Mouse (Mus musculus): ENCODE results near the gene Lpar3. TPM values are rescaled to one million over a fixed set of nuclear protein-coding genes. Genes with fewer than 3 reads are reported as not detected.
A peak's percentile ranks its signal among the peaks of the same experiment; 100 is the strongest.

Gene Lpar3
- total RNA-seq (2014; fragmentation: Nextera tagmentation) (not detected in 2 replicates), total RNA-seq (2017) (0.11 TPM in 1 of 2 replicates, not detected in the other), polyA plus RNA-seq (2012) (not detected in 2 replicates)

- Histone ChIP-seq H3K27me3 (ENCODE audit: insufficient read depth, low read length) (no peaks in the 10 kb centered on the region), H3K4me3 (ENCODE audit: low read depth, low read length) (no peak within 1 kb of the TSS; the same call in 1 of the 2 replicates), H3K9me3 (replicated peaks) (no peaks in the 10 kb centered on the region; the same call in 1 of the 2 replicates), H3K36me3 (replicated peaks) (no peaks in the 10 kb centered on the region), H3K4me1 (ENCODE audit: insufficient read depth, low read depth, low read length) (no peaks in the 10 kb centered on the region)
- ATAC-seq (ENCODE audit: extremely low read depth, insufficient number of reproducible peaks, low FRiP score, poor library complexity, severe bottlenecking) = no peak
- no peak for DNase-seq (ENCODE audit: low spot score)
- no peak for TF ChIP-seq POLR2AphosphoS5 (IDR thresholded peaks at IDR 0.05; ENCODE audit: insufficient replicate concordance, low read depth, low read length)
- no peak for TF ChIP-seq GATA2 (IDR thresholded peaks at IDR 0.05; ENCODE audit: borderline replicate concordance, low read depth, low read length)
- no peak for TF ChIP-seq CTCF (IDR thresholded peaks at IDR 0.05; ENCODE audit: low read depth, low read length)
- no peak for TF ChIP-seq GATA1 (IDR thresholded peaks at IDR 0.05; ENCODE audit: borderline replicate concordance, low read length)
- TF ChIP-seq TAL1 (conservative IDR thresholded peaks at IDR 0.05; ENCODE audit: low read depth, low read length) = no peak
These were observed at the start of gene Lpar3 for GRCm38 (mm10) chr3:146220776-146221486. Gene Lpar3, plus strand, starts transcription at chr3:146220963.

GRCm38 (mm10) chr3:146173030-146173429 lies 47.7 kb upstream of the Lpar3 start:
- H3K9me3 ChIP-seq (replicated peaks) = no peaks in the 10 kb centered on the region
- H3K4me3 ChIP-seq (ENCODE audit: low read depth, low read length) = no peak overlapping the region
- H3K27me3 ChIP-seq (ENCODE audit: insufficient read depth, low read length) = no peaks in the 10 kb centered on the region
- DNase-seq (ENCODE audit: low spot score) (no peak), ATAC-seq (ENCODE audit: extremely low read depth, insufficient number of reproducible peaks, low FRiP score, poor library complexity, severe bottlenecking) (no peak)
- TF ChIP-seq POLR2AphosphoS5 (IDR thresholded peaks at IDR 0.05; ENCODE audit: insufficient replicate concordance, low read depth, low read length) (no peak), GATA2 (IDR thresholded peaks at IDR 0.05; ENCODE audit: borderline replicate concordance, low read depth, low read length) (no peak), CTCF (IDR thresholded peaks at IDR 0.05; ENCODE audit: low read depth, low read length) (no peak), TAL1 (conservative IDR thresholded peaks at IDR 0.05; ENCODE audit: low read depth, low read length) (no peak), GATA1 (IDR thresholded peaks at IDR 0.05; ENCODE audit: borderline replicate concordance, low read length) (no peak)
- peaks cover 4% of the 10 kb centered on the region for H3K4me1 ChIP-seq (ENCODE audit: insufficient read depth, low read depth, low read length)
- H3K36me3 ChIP-seq (replicated peaks) = no peaks in the 10 kb centered on the region

DNA sequence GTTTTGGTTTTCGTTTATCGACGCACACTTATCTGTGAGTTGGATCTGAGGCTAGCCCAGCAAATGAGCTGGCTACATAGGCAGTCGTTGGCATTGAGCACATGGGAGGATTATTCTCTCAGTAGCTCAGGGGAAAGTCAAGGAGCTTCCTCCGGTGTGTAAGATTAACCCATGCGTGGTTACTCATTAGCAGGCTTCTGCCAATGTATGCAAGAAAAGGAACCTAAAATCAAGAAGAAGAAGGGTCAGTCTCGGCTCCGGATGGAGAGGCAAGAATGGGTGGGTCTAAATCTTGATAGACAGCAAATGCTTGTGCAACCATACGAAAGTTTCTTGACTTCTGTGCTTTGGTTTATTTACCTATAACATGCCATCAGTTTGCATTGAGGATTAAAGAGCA lies 46.5 kb upstream of the Lpar3 start:
- Histone ChIP-seq H3K9me3 (replicated peaks) (no peaks in the 10 kb centered on the region), H3K4me3 (ENCODE audit: low read depth, low read length) (no peak overlapping the region), H3K27me3 (ENCODE audit: insufficient read depth, low read length) (no peaks in the 10 kb centered on the region), H3K4me1 (ENCODE audit: insufficient read depth, low read depth, low read length) (peaks cover 12% of the 10 kb centered on the region), H3K36me3 (replicated peaks) (no peaks in the 10 kb centered on the region)
- no peak for ATAC-seq (ENCODE audit: extremely low read depth, insufficient number of reproducible peaks, low FRiP score, poor library complexity, severe bottlenecking)
- no peak for DNase-seq (ENCODE audit: low spot score)
- TF ChIP-seq GATA2 (IDR thresholded peaks at IDR 0.05; ENCODE audit: borderline replicate concordance, low read depth, low read length) = no peak
- TF ChIP-seq GATA1 (IDR thresholded peaks at IDR 0.05; ENCODE audit: borderline replicate concordance, low read length) = no peak
- no peak for TF ChIP-seq TAL1 (conservative IDR thresholded peaks at IDR 0.05; ENCODE audit: low read depth, low read length)

DNA sequence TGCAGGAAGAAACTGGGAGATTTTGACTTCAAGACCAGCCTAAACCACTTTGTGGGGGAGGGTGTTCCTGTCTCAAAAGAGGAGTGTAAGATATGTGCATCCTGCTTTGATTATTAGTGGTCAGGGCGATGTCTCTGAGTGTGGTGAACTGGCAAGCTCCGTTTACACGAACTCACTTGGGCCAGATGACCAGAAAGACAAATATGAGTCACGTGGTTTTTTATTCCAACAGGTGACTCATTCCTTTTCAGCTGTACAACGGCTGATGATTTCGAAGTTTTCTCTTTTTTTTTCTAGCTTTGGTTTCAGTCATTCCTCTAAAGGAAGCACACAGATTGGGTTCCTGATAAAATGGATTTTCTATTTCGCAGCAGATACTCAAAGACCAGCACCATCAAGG lies 43.5 kb upstream of the Lpar3 start:
- H3K4me1 ChIP-seq (ENCODE audit: insufficient read depth, low read depth, low read length) = peaks cover 18% of the 10 kb centered on the region
- no peak for DNase-seq (ENCODE audit: low spot score)
- no peaks in the 10 kb centered on the region for H3K9me3 ChIP-seq (replicated peaks)
- no peaks in the 10 kb centered on the region for H3K36me3 ChIP-seq (replicated peaks)
- ATAC-seq (ENCODE audit: extremely low read depth, insufficient number of reproducible peaks, low FRiP score, poor library complexity, severe bottlenecking) = no peak
- TF ChIP-seq POLR2AphosphoS5 (IDR thresholded peaks at IDR 0.05; ENCODE audit: insufficient replicate concordance, low read depth, low read length) = no peak
- no peak for TF ChIP-seq TAL1 (conservative IDR thresholded peaks at IDR 0.05; ENCODE audit: low read depth, low read length)
- TF ChIP-seq CTCF (IDR thresholded peaks at IDR 0.05; ENCODE audit: low read depth, low read length) = no peak
- TF ChIP-seq GATA1 (IDR thresholded peaks at IDR 0.05; ENCODE audit: borderline replicate concordance, low read length) = no peak
- TF ChIP-seq GATA2 (IDR thresholded peaks at IDR 0.05; ENCODE audit: borderline replicate concordance, low read depth, low read length) = no peak
- H3K4me3 ChIP-seq (ENCODE audit: low read depth, low read length) = no peak overlapping the region
- no peaks in the 10 kb centered on the region; the same call in 1 of the 2 replicates for H3K27me3 ChIP-seq (ENCODE audit: insufficient read depth, low read length)

- TF ChIP-seq TAL1 (conservative IDR thresholded peaks at IDR 0.05; ENCODE audit: low read depth, low read length) = no peak
- TF ChIP-seq CTCF (IDR thresholded peaks at IDR 0.05; ENCODE audit: low read depth, low read length) = peak; percentile 68
- ATAC-seq (ENCODE audit: extremely low read depth, insufficient number of reproducible peaks, low FRiP score, poor library complexity, severe bottlenecking) (peak; percentile 70), DNase-seq (ENCODE audit: low spot score) (peak; percentile 64)
- no peaks in the 10 kb centered on the region; the same call in 1 of the 2 replicates for H3K27me3 ChIP-seq (ENCODE audit: insufficient read depth, low read length)
- no peak overlapping the region; the same call in 1 of the 2 replicates for H3K4me3 ChIP-seq (ENCODE audit: low read depth, low read length)
- no peaks in the 10 kb centered on the region for H3K9me3 ChIP-seq (replicated peaks)
- H3K36me3 ChIP-seq (replicated peaks) = no peaks in the 10 kb centered on the region
- H3K4me1 ChIP-seq (ENCODE audit: insufficient read depth, low read depth, low read length) = peaks cover 18% of the 10 kb centered on the region
These were observed 42.8 kb upstream of the Lpar3 start for GRCm38 (mm10) chr3:146177748-146178582.

DNA sequence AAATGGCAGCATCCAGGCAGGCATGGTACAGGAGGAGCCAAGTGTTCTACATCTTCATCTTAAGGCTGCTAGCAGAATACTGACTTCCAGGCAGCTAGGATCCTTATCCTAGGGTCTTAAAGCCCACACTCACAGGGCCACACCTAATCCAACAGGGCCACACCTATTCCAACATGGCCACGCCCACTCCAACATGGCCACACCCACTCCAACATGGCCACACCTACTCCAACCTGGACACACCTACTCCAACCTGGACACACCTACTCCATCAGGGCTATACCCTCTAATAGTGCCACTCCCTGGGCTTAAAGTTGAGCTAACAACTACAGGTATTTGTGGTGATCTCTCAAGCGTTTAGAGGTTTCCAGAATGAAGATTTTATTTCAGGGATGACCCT lies 40.4 kb upstream of the Lpar3 start:
- no peak for TF ChIP-seq POLR2AphosphoS5 (IDR thresholded peaks at IDR 0.05; ENCODE audit: insufficient replicate concordance, low read depth, low read length)
- no peak for TF ChIP-seq TAL1 (conservative IDR thresholded peaks at IDR 0.05; ENCODE audit: low read depth, low read length)
- TF ChIP-seq GATA1 (IDR thresholded peaks at IDR 0.05; ENCODE audit: borderline replicate concordance, low read length) = no peak
- no peak for TF ChIP-seq CTCF (IDR thresholded peaks at IDR 0.05; ENCODE audit: low read depth, low read length)
- TF ChIP-seq GATA2 (IDR thresholded peaks at IDR 0.05; ENCODE audit: borderline replicate concordance, low read depth, low read length) = no peak
- no peak overlapping the region for H3K4me3 ChIP-seq (ENCODE audit: low read depth, low read length)

More for the DNA sequence above, 40.4 kb upstream of the Lpar3 start:
- ATAC-seq (ENCODE audit: extremely low read depth, insufficient number of reproducible peaks, low FRiP score, poor library complexity, severe bottlenecking) = no peak
- H3K27me3 ChIP-seq (ENCODE audit: insufficient read depth, low read length) = peaks cover 4% of the 10 kb centered on the region; the same call in 1 of the 2 replicates
- H3K36me3 ChIP-seq (replicated peaks) = no peaks in the 10 kb centered on the region
- H3K4me1 ChIP-seq (ENCODE audit: insufficient read depth, low read depth, low read length) = peaks cover 18% of the 10 kb centered on the region
- no peaks in the 10 kb centered on the region for H3K9me3 ChIP-seq (replicated peaks)
- DNase-seq (ENCODE audit: low spot score) = no peak
